Mouse (Mus musculus) embryo, embryonic 10 days (tissue): ENCODE measurements around the gene Marc2.

Source experiments
- DNase-seq: peaks from one replicate; pipeline ENCODE4 v3.0.0-alpha.2; 2015; ENCODE audit warnings: low spot score

Marc2 gene

GRCm38 (mm10) chr1:184846092-184846750 lies at the start of gene Marc2:
Gene Marc2 (minus strand): TSS chr1:184846451.
- DNase-seq: no peak

GRCm38 (mm10) chr1:184891998-184892397 lies 45.7 kb upstream of the Marc2 start:
- DNase-seq: no peak

- no peak for DNase-seq
These were observed 43.2 kb upstream of the Marc2 start for GRCm38 (mm10) chr1:184889454-184889853.

GRCm38 (mm10) chr1:184886160-184886559 lies 39.9 kb upstream of the Marc2 start:
- DNase-seq: no peak

GRCm38 (mm10) chr1:184882281-184883268 lies 36.3 kb upstream of the Marc2 start, which contains the start of gene C130074G19Rik:
Gene C130074G19Rik (minus strand): TSS chr1:184883218.
- DNase-seq: peak; percentile 78

GRCm38 (mm10) chr1:184881861-184882260 lies 35.6 kb upstream of the Marc2 start:
- no peak for DNase-seq

GRCm38 (mm10) chr1:184881211-184881610 lies 35.0 kb upstream of the Marc2 start:
- DNase-seq: no peak

GRCm38 (mm10) chr1:184878860-184879259 lies 32.6 kb upstream of the Marc2 start:
- no peak for DNase-seq

- no peak for DNase-seq
These were observed 31.1 kb upstream of the Marc2 start for GRCm38 (mm10) chr1:184877306-184877705.

- no peak for DNase-seq
These were observed 27.7 kb upstream of the Marc2 start for GRCm38 (mm10) chr1:184873910-184874309.

GRCm38 (mm10) chr1:184872069-184872819 lies 26.0 kb upstream of the Marc2 start:
- DNase-seq: no peak

- DNase-seq: no peak
These were observed 25.3 kb upstream of the Marc2 start for GRCm38 (mm10) chr1:184871506-184871905.

- DNase-seq: no peak
These were observed 24.6 kb upstream of the Marc2 start for GRCm38 (mm10) chr1:184870646-184871385.

- DNase-seq: no peak
These were observed 23.8 kb upstream of the Marc2 start for GRCm38 (mm10) chr1:184869939-184870565.

- no peak for DNase-seq
These were observed 21.4 kb upstream of the Marc2 start for GRCm38 (mm10) chr1:184867640-184868120.

- DNase-seq: peak; percentile 18
These were observed 18.1 kb upstream of the Marc2 start for GRCm38 (mm10) chr1:184864381-184864801.

- DNase-seq: no peak
These were observed 16.4 kb upstream of the Marc2 start for GRCm38 (mm10) chr1:184862636-184863035.

- DNase-seq: no peak
These were observed 15.3 kb upstream of the Marc2 start for GRCm38 (mm10) chr1:184861551-184861950.

- DNase-seq: peak; percentile 13
These were observed 14.0 kb upstream of the Marc2 start for GRCm38 (mm10) chr1:184860276-184860675.

- DNase-seq: no peak
These were observed 12.0 kb upstream of the Marc2 start for GRCm38 (mm10) chr1:184858253-184858652.

GRCm38 (mm10) chr1:184857216-184857615 lies 11.0 kb upstream of the Marc2 start:
- no peak for DNase-seq
